In the genomic region with DNA sequence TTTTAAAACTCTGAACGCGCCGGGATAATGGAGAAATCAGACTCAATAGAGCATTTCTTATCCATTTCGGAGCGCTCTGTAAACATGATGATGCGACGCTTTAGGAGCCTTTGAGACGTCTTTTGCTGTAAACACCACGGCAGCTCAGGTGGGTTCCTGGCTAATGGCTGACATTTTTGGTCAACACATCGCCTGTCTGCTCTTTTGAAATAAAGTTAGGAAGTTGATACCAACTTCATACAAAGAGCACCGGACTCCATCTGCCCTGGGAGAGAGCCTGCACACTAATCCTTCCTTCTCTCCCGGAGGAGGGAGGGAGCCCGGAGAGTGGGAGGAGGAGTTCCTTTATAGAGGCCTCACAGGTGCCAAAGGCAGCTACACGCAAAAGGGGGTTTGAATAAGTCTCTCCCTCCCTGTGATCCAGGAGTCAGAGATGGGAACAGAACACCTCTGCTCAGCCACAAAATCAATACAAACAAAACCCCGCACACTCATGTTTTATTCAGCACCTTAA, we compare ENCODE assay signal across 8 mouse cellular contexts.
DNase-seq lines count a peak whose midpoint lies in the region; ATAC-seq and TF ChIP-seq lines count a peak whose summit lies in the region.

No protein-coding gene starts in this region.

- intact Hi-C loops in heart, postnatal 36 days (cut with DNase I): no loop called here

- 0 out of 2 replicates have a peak, but pooled peaks cover 9% of the 10 kb centered on the region for H3K27me3 ChIP-seq in heart, postnatal 0 days (ENCODE audit: control insufficient read depth, insufficient read depth, low read length)
- H3K27me3 ChIP-seq in embryonic facial prominence, embryonic 14.5 days (replicated peaks; ENCODE audit: control insufficient read depth, insufficient read depth, low read length): peaks cover 2% of the 10 kb centered on the region; the same call in 1 of the 2 replicates
- H3K27me3 ChIP-seq in intestine, embryonic 16.5 days (replicated peaks; ENCODE audit: control insufficient read depth, insufficient read depth, low read length): peaks cover 3% of the 10 kb centered on the region; the same call in 1 of the 2 replicates
- no peaks in the 10 kb centered on the region for H3K27me3 ChIP-seq in neural tube, embryonic 14.5 days (ENCODE audit: control insufficient read depth, insufficient read depth, low read length)

- H3K27ac ChIP-seq in heart, postnatal 0 days (ENCODE audit: low read depth): no peak overlapping the region
- no peak overlapping the region for H3K27ac ChIP-seq in embryonic facial prominence, embryonic 14.5 days (replicated peaks; ENCODE audit: low read depth, low read length)
- no peak overlapping the region for H3K27ac ChIP-seq in intestine, embryonic 16.5 days (ENCODE audit: low read length)
- no peak overlapping the region for H3K27ac ChIP-seq in neural tube, embryonic 14.5 days (ENCODE audit: low read depth, low read length)

- TF ChIP-seq CTCF in heart, postnatal 0 days (IDR thresholded peaks at IDR 0.05; ENCODE audit: low read depth): no peak

- 8% methylated on average over 15 of the region's 15 CpGs for WGBS in heart, postnatal 0 days
- 3% methylated on average over 15 of the region's 15 CpGs for WGBS in embryonic facial prominence, embryonic 14.5 days
- WGBS in intestine, embryonic 16.5 days: 6% methylated on average over 15 of the region's 15 CpGs
- WGBS in neural tube, embryonic 14.5 days: 3% methylated on average over 15 of the region's 15 CpGs

- H3K9me3 ChIP-seq in heart, postnatal 0 days (replicated peaks; ENCODE audit: control insufficient read depth, low read length): no peaks in the 10 kb centered on the region
- no peaks in the 10 kb centered on the region for H3K9me3 ChIP-seq in embryonic facial prominence, embryonic 14.5 days (ENCODE audit: control insufficient read depth, low read length)
- H3K9me3 ChIP-seq in intestine, embryonic 16.5 days (ENCODE audit: control insufficient read depth, low read length): no peaks in the 10 kb centered on the region
- no peaks in the 10 kb centered on the region for H3K9me3 ChIP-seq in neural tube, embryonic 14.5 days (ENCODE audit: control insufficient read depth, low read length)

- ATAC-seq in heart, postnatal 0 days (ENCODE audit: insufficient read depth, low read depth): no peak
- ATAC-seq in embryonic facial prominence, embryonic 14.5 days (ENCODE audit: low read depth): peak; percentile 57; the same call in 1 of the 2 replicates
- ATAC-seq in intestine, embryonic 16.5 days: no peak
- ATAC-seq in neural tube, embryonic 14.5 days (ENCODE audit: low read depth): no peak

- H3K4me2 ChIP-seq in heart, postnatal 0 days (ENCODE audit: low read depth, low read length): peak overlapping the region; percentile 12; the same call in 1 of the 2 replicates
- peak overlapping the region; percentile 57 for H3K4me2 ChIP-seq in embryonic facial prominence, embryonic 14.5 days (ENCODE audit: low read depth, low read length)
- H3K4me2 ChIP-seq in intestine, embryonic 16.5 days (ENCODE audit: low read depth, low read length): peak overlapping the region; percentile 56
- peak overlapping the region; percentile 44 for H3K4me2 ChIP-seq in neural tube, embryonic 14.5 days (ENCODE audit: low read depth, low read length)

- H3K36me3 ChIP-seq in heart, postnatal 0 days (replicated peaks; ENCODE audit: control insufficient read depth, insufficient read depth, low read length): no peaks in the 10 kb centered on the region
- H3K36me3 ChIP-seq in embryonic facial prominence, embryonic 14.5 days (ENCODE audit: control insufficient read depth, insufficient read depth, low read length): no peaks in the 10 kb centered on the region
- H3K36me3 ChIP-seq in intestine, embryonic 16.5 days (ENCODE audit: control insufficient read depth, insufficient read depth, low read length): no peaks in the 10 kb centered on the region
- no peaks in the 10 kb centered on the region for H3K36me3 ChIP-seq in neural tube, embryonic 14.5 days (ENCODE audit: control insufficient read depth, insufficient read depth, low read length)

- no peak for DNase-seq in heart, postnatal 0 days (ENCODE audit: low spot score)
- DNase-seq in heart, postnatal 36 days: no peak
- DNase-seq in embryonic facial prominence, embryonic 14.5 days (ENCODE audit: low spot score): peak; percentile 40
- no peak for DNase-seq in right cerebral cortex, postnatal 36 days (ENCODE audit: low spot score in 2 of 2)
- no peak for DNase-seq in adrenal gland, postnatal 4 days (ENCODE audit: low spot score in 2 of 2)
- no peak for DNase-seq in thymus, postnatal 25 days

- TF ChIP-seq EP300 in heart, postnatal 0 days (IDR thresholded peaks at IDR 0.05; ENCODE audit: low read depth): no peak

- H3K4me3 ChIP-seq in heart, postnatal 0 days (ENCODE audit: low read depth, low read length): no peak overlapping the region
- H3K4me3 ChIP-seq in embryonic facial prominence, embryonic 14.5 days (ENCODE audit: low read depth, low read length): peak overlapping the region; percentile 32
- peak overlapping the region; percentile 21; the same call in 1 of the 2 replicates for H3K4me3 ChIP-seq in intestine, embryonic 16.5 days (ENCODE audit: low read length)
- H3K4me3 ChIP-seq in neural tube, embryonic 14.5 days (ENCODE audit: low read depth, low read length): no peak overlapping the region; the same call in 1 of the 2 replicates

- H3K4me1 ChIP-seq in heart, postnatal 0 days (ENCODE audit: control insufficient read depth, insufficient read depth): no peaks in the 10 kb centered on the region
- peaks cover 4% of the 10 kb centered on the region; the same call in 1 of the 2 replicates for H3K4me1 ChIP-seq in embryonic facial prominence, embryonic 14.5 days (ENCODE audit: control insufficient read depth, insufficient read depth, low read length)
- no peaks in the 10 kb centered on the region for H3K4me1 ChIP-seq in intestine, embryonic 16.5 days (ENCODE audit: control insufficient read depth, insufficient read depth, low read length)
- no peaks in the 10 kb centered on the region for H3K4me1 ChIP-seq in neural tube, embryonic 14.5 days (ENCODE audit: control insufficient read depth, insufficient read depth, low read length)

- H3K9ac ChIP-seq in heart, postnatal 0 days (replicated peaks; ENCODE audit: low read depth, low read length): no peak overlapping the region
- peak overlapping the region; percentile 27; the same call in 1 of the 2 replicates for H3K9ac ChIP-seq in embryonic facial prominence, embryonic 14.5 days (ENCODE audit: low read depth, low read length)
- no peak overlapping the region for H3K9ac ChIP-seq in intestine, embryonic 16.5 days (ENCODE audit: low read depth, low read length)
- H3K9ac ChIP-seq in neural tube, embryonic 14.5 days (replicated peaks; ENCODE audit: low read depth, low read length): no peak overlapping the region

Comparison
In these comparisons a context has a peak if more than half of its experiments do, and no peak if none do; other contexts are left out.
1. H3K4me3 ChIP-seq: peak in embryonic facial prominence, embryonic 14.5 days (single experiment) and intestine, embryonic 16.5 days (single experiment); none in heart, postnatal 0 days (single experiment) and neural tube, embryonic 14.5 days (single experiment).
2. Peak in every context shown above with its lines, with median percentiles within 50 percentile points of each other: H3K4me2 ChIP-seq.